Mouse (Mus musculus): ENCODE results near the gene Btaf1. TPM values are rescaled to one million over a fixed set of nuclear protein-coding genes. Genes with fewer than 3 reads are reported as not detected.

Btaf1 gene
- 32.5 and 42.8 TPM in 2 replicates for total RNA-seq (2014; fragmentation: Nextera tagmentation)
- total RNA-seq (2017), result 56.7 and 60.8 TPM in 2 replicates

- peak; percentile 72 for ATAC-seq (replicated peaks; ENCODE audit: poor library complexity, severe bottlenecking)
Measured at GRCm38 (mm10) chr19:36925671-36926552, at the start of gene Btaf1. Gene Btaf1, plus strand, starts transcription at chr19:36926079.

GRCm38 (mm10) chr19:36877329-36877728, 48.5 kb upstream of the Btaf1 start:
- no peak for ATAC-seq (replicated peaks; ENCODE audit: poor library complexity, severe bottlenecking)

GRCm38 (mm10) chr19:36878743-36879495, 47.0 kb upstream of the Btaf1 start:
- ATAC-seq (replicated peaks; ENCODE audit: poor library complexity, severe bottlenecking), result no peak

GRCm38 (mm10) chr19:36883119-36883518, 42.8 kb upstream of the Btaf1 start:
- ATAC-seq (replicated peaks; ENCODE audit: poor library complexity, severe bottlenecking), result 0 out of 2 replicates have a peak, but pooled peaks have one; percentile 50

GRCm38 (mm10) chr19:36886316-36886715, 39.6 kb upstream of the Btaf1 start:
- no peak for ATAC-seq (replicated peaks; ENCODE audit: poor library complexity, severe bottlenecking)

- ATAC-seq (replicated peaks; ENCODE audit: poor library complexity, severe bottlenecking), result no peak
Measured at GRCm38 (mm10) chr19:36887706-36888105, 38.2 kb upstream of the Btaf1 start.

- no peak for ATAC-seq (replicated peaks; ENCODE audit: poor library complexity, severe bottlenecking)
Measured at GRCm38 (mm10) chr19:36891746-36892145, 34.1 kb upstream of the Btaf1 start.

GRCm38 (mm10) chr19:36896791-36897569, 28.9 kb upstream of the Btaf1 start:
- ATAC-seq (replicated peaks; ENCODE audit: poor library complexity, severe bottlenecking), result no peak

GRCm38 (mm10) chr19:36897778-36898177, 28.1 kb upstream of the Btaf1 start:
- no peak for ATAC-seq (replicated peaks; ENCODE audit: poor library complexity, severe bottlenecking)

GRCm38 (mm10) chr19:36903377-36903776, 22.5 kb upstream of the Btaf1 start:
- ATAC-seq (replicated peaks; ENCODE audit: poor library complexity, severe bottlenecking), result no peak

- peak; percentile 68 for ATAC-seq (replicated peaks; ENCODE audit: poor library complexity, severe bottlenecking)
Measured at GRCm38 (mm10) chr19:36904211-36905007, 21.5 kb upstream of the Btaf1 start.

GRCm38 (mm10) chr19:36909150-36909549, 16.7 kb upstream of the Btaf1 start:
- no peak for ATAC-seq (replicated peaks; ENCODE audit: poor library complexity, severe bottlenecking)

- peak; percentile 60 for ATAC-seq (replicated peaks; ENCODE audit: poor library complexity, severe bottlenecking)
Measured at GRCm38 (mm10) chr19:36909676-36910292, 16.1 kb upstream of the Btaf1 start.

GRCm38 (mm10) chr19:36910424-36911045, 15.3 kb upstream of the Btaf1 start:
- no peak for ATAC-seq (replicated peaks; ENCODE audit: poor library complexity, severe bottlenecking)

GRCm38 (mm10) chr19:36913064-36913463, 12.8 kb upstream of the Btaf1 start:
- ATAC-seq (replicated peaks; ENCODE audit: poor library complexity, severe bottlenecking), result no peak

GRCm38 (mm10) chr19:36916206-36916605, 9.7 kb upstream of the Btaf1 start:
- no peak for ATAC-seq (replicated peaks; ENCODE audit: poor library complexity, severe bottlenecking)

GRCm38 (mm10) chr19:36916876-36917389, 8.9 kb upstream of the Btaf1 start:
- no peak for ATAC-seq (replicated peaks; ENCODE audit: poor library complexity, severe bottlenecking)

- ATAC-seq (replicated peaks; ENCODE audit: poor library complexity, severe bottlenecking), result peak; percentile 79
Measured at GRCm38 (mm10) chr19:36918441-36919301, 7.2 kb upstream of the Btaf1 start.
